ENCODE assay signal across 20 mouse cellular contexts in the genomic region with DNA sequence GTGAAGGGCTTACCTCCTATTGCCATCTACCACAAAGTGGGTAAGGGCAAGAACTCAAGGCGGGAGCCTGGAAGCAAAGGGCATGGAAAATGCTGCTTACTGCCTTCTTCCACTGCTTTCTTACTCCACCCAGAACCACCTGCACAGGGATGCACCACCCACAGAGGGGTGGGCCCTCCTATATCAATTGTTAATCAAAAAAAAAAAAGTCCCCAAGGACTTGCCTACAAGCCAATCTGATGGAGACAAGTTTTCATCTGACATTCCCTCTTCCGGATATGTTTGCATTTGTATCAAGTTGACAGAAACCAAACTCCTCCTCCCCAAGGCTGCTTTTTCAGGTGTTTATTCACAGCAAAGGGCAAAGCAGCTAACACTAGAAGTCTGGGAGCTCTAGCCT.
DNase-seq lines count a peak whose midpoint lies in the region; ATAC-seq and TF ChIP-seq lines count a peak whose summit lies in the region.
"Had no signal": no experiment of that assay in that cellular context is flagged by ENCODE, and none has a peak within 500 bp of the region (broad histone marks: within the 10 kb centered on the region; RNA-seq: fewer than 3 reads in every experiment).

No protein-coding gene starts in this region.

- no peak overlapping the region for H3K27ac ChIP-seq in forebrain, postnatal 0 days (ENCODE audit: low read depth, low read length)
- no peak overlapping the region for H3K27ac ChIP-seq in hindbrain, embryonic 14.5 days
- H3K27ac ChIP-seq: embryonic facial prominence, embryonic 10.5 days; embryonic facial prominence, embryonic 12.5 days; forebrain, embryonic 13.5 days; forebrain, embryonic 15.5 days had no signal

- no peaks in the 10 kb centered on the region for H3K4me1 ChIP-seq in forebrain, postnatal 0 days (ENCODE audit: insufficient read depth)
- H3K4me1 ChIP-seq in hindbrain, embryonic 14.5 days (replicated peaks; ENCODE audit: control insufficient read depth, insufficient read depth, low read length), result no peaks in the 10 kb centered on the region
- H3K4me1 ChIP-seq: forebrain, embryonic 13.5 days; forebrain, embryonic 15.5 days had no signal

- WGBS in forebrain, postnatal 0 days, result 89% methylated on average over 2 of the region's 2 CpGs
- WGBS in hindbrain, embryonic 14.5 days, result 88% methylated on average over 2 of the region's 2 CpGs

- H3K36me3 ChIP-seq in forebrain, postnatal 0 days (ENCODE audit: insufficient read depth), result no peaks in the 10 kb centered on the region
- no peaks in the 10 kb centered on the region for H3K36me3 ChIP-seq in hindbrain, embryonic 14.5 days (replicated peaks; ENCODE audit: control insufficient read depth, insufficient read depth)
- H3K36me3 ChIP-seq: embryonic facial prominence, embryonic 10.5 days; embryonic facial prominence, embryonic 12.5 days; forebrain, embryonic 15.5 days; G1E had no signal

- no peaks in the 10 kb centered on the region for H3K27me3 ChIP-seq in forebrain, postnatal 0 days (ENCODE audit: insufficient read depth, low read length)
- H3K27me3 ChIP-seq in hindbrain, embryonic 14.5 days (ENCODE audit: control insufficient read depth, insufficient read depth, low read length), result no peaks in the 10 kb centered on the region
- H3K27me3 ChIP-seq: embryonic facial prominence, embryonic 12.5 days; forebrain, embryonic 13.5 days; forebrain, embryonic 15.5 days; Patski had no signal

- H3K4me2 ChIP-seq in forebrain, postnatal 0 days (ENCODE audit: low read depth), result no peak overlapping the region
- H3K4me2 ChIP-seq in hindbrain, embryonic 14.5 days (replicated peaks), result no peak overlapping the region
- H3K4me2 ChIP-seq: embryonic facial prominence, embryonic 12.5 days; forebrain, embryonic 13.5 days; forebrain, embryonic 15.5 days had no signal

- no peak for ATAC-seq in forebrain, postnatal 0 days
- ATAC-seq in hindbrain, embryonic 14.5 days (ENCODE audit: low FRiP score), result no peak
- ATAC-seq: activated CD4-positive, CD25-positive, alpha-beta regulatory T cell, adult 4 months; forebrain, embryonic 13.5 days; forebrain, embryonic 15.5 days; Patski had no signal

- no peak overlapping the region for H3K4me3 ChIP-seq in forebrain, postnatal 0 days (ENCODE audit: low read depth, low read length)
- H3K4me3 ChIP-seq in hindbrain, embryonic 14.5 days (replicated peaks; ENCODE audit: low read length), result no peak overlapping the region
- H3K4me3 ChIP-seq: embryonic facial prominence, embryonic 10.5 days; embryonic facial prominence, embryonic 12.5 days; forebrain, embryonic 13.5 days; forebrain, embryonic 15.5 days had no signal

- no peaks in the 10 kb centered on the region for H3K9me3 ChIP-seq in forebrain, postnatal 0 days (ENCODE audit: low read length)
- H3K9me3 ChIP-seq in hindbrain, embryonic 14.5 days (ENCODE audit: control insufficient read depth, low read length), result no peaks in the 10 kb centered on the region
- H3K9me3 ChIP-seq: embryonic facial prominence, embryonic 10.5 days; embryonic facial prominence, embryonic 12.5 days; forebrain, embryonic 13.5 days; forebrain, embryonic 15.5 days had no signal

- no peak overlapping the region for H3K9ac ChIP-seq in forebrain, postnatal 0 days
- H3K9ac ChIP-seq in hindbrain, embryonic 14.5 days, result no peak overlapping the region
- H3K9ac ChIP-seq: embryonic facial prominence, embryonic 12.5 days; forebrain, embryonic 13.5 days; forebrain, embryonic 15.5 days had no signal

- DNase-seq in ES-CJ7 (ENCODE audit: low read depth, low spot score), result peak; percentile 79
- DNase-seq in R1 (ENCODE audit: low read depth, low spot score), result peak; percentile 36
- no peak for DNase-seq in forebrain, postnatal 0 days
- no peak for DNase-seq in right cerebral cortex, adult 2 months (ENCODE audit: low spot score in 2 of 2)
- no peak for DNase-seq in hindbrain, embryonic 14.5 days (ENCODE audit: low spot score)
- DNase-seq: adrenal gland, adult 8-10 months; adrenal gland, postnatal 14 days; adrenal gland, postnatal 36 days; cerebellum, adult 11-12 months; cerebellum, adult 2 months; cerebellum, adult 9-10 months; cerebellum, postnatal 10 days; cerebellum, postnatal 25 days had no signal

- TF ChIP-seq CTCF in forebrain, postnatal 0 days (IDR thresholded peaks at IDR 0.05; ENCODE audit: low read depth), result no peak

Comparison
In these comparisons a context has a peak if more than half of its experiments do, and no peak if none do; other contexts are left out.
1. DNase-seq: peak in ES-CJ7 (single experiment) and R1 (single experiment); none in forebrain, postnatal 0 days (single experiment), right cerebral cortex, adult 2 months (0 of 2) and hindbrain, embryonic 14.5 days (single experiment).